Mouse (Mus musculus) ovary, postnatal 10 days (tissue): Measurements from ENCODE around the gene Cpne9.

Experiments used
- DNase-seq: peaks from one replicate; pipeline ENCODE4 v3.0.0; 2022; ENCODE audit warnings: low spot score

The Cpne9 gene

DNA sequence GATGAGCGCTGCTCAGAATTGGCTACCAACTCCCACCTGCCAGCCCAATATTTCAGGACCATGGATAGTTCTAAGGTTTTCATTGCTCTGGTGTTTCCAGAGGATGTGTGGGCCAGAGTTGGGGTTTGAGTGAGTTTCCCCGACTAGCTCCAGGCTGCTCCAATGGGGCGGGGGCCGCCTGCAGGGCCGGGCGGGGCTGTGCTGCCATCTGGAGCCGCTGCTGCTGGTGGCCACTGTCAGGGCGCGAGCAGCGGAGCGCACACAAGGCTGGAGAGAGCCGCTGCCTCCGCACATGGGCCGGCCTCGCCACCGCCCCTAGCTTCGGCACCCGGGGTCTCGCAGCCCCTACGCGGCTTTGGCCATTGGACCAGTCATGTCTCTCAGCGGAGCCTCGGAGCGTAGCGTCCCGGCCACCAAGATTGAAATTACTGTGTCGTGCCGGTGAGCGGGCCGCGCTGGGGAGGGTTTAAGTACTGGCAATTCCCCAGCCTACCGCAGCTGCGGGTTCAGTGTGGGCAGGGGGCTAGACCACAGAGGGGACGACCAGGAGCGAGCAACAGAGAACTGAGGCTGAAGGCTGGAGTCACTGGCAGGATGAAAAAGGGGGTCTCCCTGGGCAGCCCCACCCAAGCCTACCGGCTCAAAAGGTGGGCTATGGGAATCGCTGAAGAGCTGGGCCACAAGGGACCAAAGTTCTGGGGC lies at the start of gene Cpne9:
Gene Cpne9 (plus strand): TSS at position 207 of the 702 bp plus-strand sequence.
- DNase-seq = no peak

DNA sequence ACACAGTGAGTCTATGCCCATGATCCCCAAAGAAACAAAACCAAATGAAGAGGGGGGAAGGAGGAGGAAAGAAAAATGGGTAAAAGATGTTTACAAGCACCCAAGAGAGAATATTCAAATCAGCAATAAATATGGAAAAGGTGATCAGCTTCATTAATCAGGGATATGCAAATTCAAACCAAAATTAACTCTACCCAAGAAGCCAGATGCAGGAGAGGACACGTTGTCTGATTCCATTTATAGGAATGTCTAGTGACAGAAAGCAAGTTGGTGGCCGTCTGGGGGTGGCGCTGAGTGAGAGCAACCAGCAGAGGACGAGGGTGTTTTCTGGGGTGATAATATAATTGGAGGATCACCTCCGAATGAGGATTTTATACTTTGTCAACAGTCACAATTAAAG lies 47.0 kb upstream of the Cpne9 start:
- DNase-seq = no peak

DNA sequence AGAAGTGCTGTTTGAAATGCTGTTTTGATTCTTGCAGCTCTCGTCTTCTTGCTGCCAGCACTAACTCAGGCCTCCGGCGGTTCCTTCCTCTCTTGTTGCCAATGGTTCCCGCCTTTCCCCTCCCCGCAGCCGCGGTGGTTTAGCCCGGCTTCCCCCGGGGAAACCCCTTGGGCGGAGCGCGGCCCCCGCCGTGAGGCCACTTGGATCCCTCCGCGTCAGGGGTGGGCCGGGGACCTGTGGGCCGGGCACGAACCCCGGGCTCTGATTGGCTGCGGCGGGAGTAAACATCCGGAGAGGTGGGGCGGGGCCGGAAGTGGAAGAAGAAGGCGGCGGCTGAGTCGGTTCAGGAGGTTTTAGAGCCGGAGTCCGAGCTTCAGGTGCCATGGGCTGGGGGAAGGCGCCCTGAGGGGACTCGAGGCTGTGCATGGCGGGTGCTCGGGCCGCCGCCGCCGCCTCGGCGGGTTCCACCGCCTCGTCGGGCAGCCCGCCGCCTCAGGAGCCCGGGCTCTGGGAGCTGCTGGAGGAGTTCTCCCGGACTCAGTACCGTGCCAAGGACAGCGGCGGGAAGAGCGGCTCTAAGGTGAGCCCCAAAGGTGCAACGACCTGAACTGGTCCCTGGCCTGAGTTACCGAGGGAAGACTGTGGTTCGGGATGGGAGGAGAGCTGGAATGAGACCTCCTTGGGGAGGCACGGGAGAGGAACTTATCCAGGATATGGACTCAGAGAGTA lies 44.4 kb upstream of the Cpne9 start, which contains the start of gene Mtmr14:
Gene Mtmr14 (plus strand): TSS at position 302 of the 729 bp plus-strand sequence.
- peak; percentile 95 for DNase-seq

DNA sequence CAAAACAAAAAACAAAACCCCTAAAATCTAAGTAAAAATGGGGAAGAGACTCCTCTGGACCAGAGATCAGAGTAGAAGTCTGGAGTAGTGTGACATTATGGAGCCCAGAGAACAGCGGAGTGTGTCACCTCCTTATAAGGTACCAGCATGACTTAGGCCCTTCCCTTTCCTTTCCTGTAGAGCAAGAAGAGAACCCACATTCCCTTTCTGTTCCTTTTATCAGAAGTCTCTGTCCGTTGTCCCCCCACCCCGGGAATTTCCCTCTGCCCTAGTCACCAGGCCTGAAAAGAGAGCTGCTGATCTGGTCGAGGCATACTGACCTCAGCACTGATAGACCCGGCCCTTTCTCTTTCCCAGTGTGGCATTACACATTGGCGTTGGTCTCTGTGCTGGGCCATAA lies 43.7 kb upstream of the Cpne9 start:
- DNase-seq = no peak

DNA sequence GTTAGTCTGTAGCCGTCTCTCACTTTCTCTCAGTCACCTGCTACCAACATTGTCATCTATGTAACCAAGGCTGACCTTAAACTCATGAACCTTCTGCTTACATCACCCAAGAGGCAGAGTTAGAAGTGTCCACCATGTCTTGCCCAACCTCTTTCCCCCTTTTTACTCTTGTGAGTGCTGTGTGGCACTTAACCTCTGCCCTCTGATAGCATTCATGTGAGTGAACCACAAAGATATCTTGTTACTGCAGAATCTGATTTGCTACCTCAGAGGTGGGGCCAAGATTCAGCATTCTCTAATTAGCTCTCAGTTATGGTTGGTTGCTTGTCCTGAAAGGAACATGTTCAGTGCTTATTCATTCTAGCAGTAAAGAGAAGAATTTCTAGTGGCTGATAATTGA lies 39.4 kb upstream of the Cpne9 start:
- DNase-seq = no peak

DNA sequence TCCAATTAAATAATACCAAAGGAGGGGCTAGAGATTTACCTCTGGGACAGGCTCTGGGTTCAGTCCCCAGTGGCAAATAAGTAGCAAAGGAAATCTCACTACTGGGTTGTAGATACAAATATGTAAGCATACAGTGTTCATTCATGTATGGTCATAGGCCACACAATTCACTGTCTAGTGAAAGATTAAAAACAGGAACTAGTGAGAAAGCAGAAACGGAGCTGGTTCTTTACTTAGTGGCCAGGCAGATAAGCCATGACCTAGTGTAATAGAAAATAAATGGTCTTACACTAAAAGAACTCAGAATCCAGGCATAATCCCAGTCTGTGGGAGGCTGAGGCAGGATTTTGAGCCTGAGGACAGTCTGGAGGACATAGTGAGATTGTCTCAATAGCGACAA lies 36.5 kb upstream of the Cpne9 start:
- no peak for DNase-seq

DNA sequence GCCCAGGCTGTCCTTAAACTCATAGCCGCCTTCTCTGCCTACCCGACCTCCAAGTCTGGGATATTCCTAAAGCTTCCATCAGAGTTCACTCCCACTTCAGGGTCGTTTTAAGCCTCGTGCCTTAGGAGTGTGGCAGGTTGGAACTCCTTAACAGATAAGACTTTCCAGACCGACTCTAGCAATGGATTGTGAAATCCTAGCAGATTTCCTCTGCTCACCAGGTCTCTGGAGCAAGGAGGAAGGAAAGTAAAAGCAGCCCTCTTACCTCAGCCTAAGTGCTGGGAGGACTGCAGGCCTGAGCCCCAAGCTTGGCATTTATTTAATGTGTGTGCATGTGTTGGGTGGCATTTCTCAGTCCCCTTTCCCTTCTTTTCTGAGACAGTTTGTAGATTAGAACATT lies 31.3 kb upstream of the Cpne9 start:
- DNase-seq = no peak

DNA sequence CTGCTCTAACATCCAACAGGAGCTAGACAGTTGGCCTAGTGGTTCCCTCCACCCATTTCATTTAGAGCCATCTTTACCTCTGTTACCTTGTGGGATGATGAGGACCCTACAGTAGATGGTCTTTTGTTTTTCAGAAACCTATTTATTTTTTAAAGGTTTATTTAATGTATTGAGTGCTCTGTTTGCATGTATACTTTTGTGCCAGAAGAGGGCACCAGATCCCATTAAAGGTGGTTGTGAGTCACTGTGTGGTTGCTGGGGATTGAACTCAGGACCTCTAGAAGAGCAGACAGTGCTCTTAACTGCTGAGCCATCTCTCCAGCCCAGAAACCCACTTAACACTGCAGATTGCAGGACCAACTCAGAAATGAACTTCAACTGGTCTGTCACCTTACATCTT lies 30.2 kb upstream of the Cpne9 start:
- DNase-seq = no peak

DNA sequence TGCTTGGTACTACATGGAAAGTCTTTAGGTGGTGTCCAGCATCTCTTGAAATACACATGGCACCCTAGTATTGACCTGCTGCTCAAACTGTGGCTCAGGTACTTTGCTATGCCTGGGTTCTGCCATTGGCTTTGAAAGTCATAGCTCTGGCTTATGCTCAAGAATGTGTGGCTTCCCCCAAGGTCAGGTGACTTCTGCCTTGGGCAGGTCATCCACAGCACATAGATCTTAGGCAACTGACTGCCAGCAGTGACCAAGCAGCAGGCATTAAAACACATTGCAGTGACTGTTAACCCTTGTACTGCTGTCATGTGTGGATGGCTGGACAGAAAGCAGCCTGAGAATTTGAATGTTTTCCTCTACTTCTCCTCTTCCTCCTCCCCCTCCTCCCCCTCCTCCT lies 27.2 kb upstream of the Cpne9 start:
- no peak for DNase-seq

DNA sequence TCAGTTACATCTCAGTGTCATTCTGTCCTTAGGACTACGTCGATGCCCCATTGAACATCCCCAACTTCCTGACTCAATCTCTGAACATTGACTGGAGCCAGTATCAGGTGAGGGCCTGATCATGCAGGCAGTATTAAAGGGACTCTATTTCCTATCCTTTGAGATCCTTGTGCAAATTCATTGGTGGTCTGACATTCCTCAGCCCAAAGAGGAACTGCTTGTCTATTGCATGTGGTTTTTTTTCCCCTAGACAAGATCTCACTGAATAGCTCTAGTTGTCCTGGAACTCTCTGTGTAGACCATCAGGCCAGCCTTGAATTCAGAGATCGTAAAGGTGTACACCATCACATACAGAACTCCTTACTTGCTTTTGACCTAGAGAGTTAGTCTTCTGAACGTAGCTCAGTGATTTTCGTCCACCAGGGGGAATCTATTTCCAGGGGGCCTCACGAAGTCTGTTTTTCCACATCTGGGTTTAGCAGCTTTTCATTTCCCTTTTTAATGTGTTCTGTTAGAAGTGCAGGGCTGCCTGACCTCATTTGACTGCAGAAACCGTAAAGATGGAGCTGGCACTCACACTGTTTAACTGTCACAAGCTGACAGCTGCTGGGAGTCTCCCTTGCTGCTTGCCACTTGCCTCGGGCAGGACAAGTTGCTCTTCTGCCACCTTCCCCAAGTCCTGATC lies 20.8 kb upstream of the Cpne9 start:
- no peak for DNase-seq

DNA sequence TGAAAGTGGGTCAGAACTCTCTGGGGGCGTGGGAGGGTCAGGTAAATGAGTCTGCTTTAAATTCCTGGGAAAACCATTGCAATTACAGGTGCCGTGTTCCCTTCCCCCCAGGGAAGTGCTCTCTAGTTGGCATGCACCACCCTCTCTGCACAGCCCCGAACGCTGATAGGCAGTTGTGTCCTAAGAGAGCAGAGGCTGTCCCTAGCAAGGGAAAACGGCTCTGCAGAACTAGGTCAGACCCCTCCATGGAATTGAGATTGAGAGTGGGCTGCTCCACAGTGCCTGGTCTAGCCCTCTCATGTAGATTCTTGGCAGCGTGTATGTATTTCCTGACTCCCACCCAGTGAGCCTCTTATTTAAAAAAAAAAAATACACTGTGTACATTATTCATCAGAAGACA lies 18.6 kb upstream of the Cpne9 start:
- no peak for DNase-seq

DNA sequence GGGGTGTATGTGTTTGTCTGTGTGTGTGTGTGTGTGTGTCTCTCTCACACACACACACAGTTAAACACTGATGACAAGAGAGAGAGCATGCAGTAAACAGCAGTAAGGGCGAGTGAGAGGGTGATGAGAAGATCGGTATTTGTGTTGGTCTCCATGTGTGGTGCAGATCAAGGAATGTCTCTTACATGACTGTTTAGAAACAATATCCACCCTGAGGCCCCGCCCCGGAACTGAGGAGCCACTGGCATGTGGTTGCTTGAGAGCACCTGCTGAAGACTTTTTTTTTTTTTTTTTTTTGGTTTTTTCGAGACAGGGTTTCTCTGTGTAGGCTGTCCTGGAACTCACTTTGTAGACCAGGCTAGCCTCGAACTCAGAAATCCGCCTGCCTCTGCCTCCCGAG lies 17.7 kb upstream of the Cpne9 start:
- no peak for DNase-seq

DNA sequence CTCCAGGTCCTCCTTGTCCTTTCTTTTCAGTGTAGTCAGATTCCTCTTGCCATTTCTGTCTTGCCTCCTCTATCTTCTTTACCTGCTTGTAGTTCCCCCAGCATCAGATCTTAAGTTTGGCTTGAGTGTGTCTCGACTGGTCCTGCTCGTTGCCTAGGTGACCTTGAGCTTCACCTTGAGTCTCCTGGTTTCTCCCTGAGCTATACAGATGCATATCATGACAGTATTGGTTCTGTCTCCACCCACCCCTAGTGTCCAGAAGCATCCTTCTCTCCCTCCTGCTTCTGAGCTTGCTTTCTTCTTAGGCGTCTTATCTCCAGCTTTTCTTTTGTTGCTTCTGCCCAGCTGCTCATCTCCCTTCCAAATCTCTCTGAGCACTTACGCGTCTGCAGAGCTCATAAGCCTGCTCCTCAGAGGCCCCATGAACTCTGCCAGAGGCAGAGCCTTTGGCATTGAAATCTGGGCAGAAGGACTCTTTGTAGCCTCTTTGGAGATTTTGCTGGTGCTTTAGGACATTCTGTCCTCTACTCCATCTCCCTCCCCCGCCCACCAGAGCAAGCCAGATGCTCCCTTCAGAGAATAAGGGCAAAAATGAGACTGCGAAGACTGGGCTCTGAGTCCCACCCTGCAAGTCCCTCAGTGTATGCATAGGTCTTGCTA lies 15.0 kb upstream of the Cpne9 start:
- DNase-seq = no peak

DNA sequence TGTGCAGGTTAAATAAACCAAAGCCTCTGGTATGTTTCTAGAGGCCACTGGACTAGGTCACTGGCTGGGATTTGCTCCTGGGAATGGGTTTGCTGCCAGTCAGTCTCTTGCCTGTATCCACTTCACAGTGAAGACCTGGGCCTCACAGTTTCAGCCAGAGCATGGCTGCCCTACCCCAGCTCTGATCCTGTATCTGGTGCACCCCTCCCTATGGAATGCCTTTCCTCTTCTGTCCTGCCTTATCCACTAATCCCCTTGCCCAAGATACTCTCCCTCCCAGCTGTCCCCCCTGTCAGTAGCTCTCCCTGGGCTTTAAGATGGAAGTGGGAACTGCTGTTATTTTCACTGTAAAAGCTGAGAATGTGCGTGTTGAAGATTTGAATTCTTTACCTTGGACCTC lies 14.1 kb upstream of the Cpne9 start:
- no peak for DNase-seq

DNA sequence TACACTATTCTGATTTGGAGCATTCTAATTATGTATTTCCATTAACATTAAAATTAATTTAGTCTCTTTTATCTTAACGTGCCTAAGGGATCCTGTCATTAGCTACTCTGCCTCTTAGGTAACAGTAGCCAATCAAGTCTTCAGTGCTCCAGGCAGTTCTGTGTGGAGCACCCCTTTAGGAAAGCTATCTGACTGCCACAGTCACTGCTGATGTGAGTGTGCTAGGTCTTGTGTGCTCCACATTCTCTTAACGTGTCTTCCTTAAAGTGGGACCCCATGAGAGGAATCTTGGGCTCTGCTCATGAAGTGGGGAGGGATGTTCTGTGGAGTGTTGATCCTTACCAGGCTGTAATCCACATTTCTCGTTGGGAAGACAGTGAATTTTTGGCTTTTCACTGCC lies 9.7 kb upstream of the Cpne9 start:
- no peak for DNase-seq

DNA sequence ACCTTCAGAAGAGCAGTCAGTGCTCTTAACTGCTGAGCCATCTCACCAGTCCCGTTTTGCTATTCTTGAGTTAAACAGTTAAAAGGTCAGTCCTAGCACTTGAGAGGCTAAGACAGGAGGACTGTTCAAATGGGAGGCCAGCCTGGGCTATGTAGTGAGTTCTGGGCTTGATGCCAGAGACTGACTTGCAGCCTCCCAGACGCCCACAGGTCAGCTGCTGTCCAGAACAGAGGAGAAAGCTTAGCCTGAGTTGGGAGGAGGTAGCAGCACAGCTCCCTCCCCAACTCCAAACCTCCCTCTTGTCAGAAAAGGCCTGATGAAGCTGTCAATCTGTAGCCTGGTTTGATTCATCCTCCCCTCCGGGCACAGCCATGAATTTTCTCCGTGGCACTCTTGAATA lies 5.3 kb upstream of the Cpne9 start:
- no peak for DNase-seq

DNA sequence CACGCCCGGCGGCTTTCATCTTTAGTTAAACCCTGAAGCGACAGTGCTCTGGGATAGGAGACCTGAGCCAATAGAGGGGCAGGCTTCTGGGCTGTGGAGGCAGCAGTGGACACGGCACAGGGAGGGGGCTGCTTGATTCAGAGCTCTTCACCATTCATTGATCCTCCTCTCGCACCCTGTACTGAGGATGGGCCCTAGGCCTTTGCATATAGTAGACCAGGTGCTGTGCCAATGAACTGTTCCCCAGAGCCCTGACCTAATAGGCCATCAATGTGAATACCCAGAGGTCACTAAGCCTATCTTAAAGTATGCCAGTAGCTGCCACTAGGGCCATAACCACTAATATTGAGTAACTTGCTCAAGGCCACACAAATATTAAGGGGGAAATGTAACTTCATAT lies 431 bp upstream of the Cpne9 start:
- no peak for DNase-seq

DNA sequence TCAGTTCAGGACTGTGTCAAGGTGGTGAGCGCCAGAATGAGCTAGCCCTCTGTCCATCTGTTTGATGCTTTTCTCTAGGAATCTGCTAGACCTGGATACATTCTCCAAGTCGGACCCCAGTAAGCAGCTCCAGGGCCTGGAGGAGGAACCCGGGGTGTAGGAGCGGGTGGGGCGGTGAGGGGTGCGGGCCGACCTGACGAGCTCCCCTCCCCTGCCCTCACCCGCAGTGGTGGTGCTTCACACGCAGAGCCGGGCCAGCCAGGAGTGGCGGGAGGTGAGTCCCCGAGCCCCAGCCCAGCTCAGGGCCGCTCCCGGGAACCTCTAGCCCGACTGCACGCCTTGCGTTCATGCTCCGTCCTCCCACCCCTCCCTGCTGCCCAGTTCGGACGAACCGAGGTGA lies 862 bp downstream of the Cpne9 start:
- no peak for DNase-seq

DNA sequence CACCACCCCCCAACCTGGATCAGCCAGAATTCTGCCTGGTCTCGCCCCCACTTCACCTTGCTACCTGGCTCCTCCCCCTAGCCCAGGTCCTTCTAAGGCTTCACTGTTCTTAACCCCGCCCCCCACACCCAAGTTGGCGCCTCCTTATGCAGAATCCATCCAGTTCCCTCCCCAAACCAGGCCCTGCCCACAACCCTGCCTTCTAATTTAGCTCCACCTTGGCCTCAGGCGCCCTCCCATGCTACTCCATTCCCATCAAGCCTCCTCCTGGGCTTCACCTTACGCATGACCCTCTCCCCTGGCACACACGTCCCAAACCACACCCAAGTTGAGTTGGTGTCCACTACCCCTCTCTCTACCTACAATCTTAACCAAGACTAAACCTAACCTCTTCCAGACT lies 1.4 kb downstream of the Cpne9 start:
- DNase-seq = no peak

DNA sequence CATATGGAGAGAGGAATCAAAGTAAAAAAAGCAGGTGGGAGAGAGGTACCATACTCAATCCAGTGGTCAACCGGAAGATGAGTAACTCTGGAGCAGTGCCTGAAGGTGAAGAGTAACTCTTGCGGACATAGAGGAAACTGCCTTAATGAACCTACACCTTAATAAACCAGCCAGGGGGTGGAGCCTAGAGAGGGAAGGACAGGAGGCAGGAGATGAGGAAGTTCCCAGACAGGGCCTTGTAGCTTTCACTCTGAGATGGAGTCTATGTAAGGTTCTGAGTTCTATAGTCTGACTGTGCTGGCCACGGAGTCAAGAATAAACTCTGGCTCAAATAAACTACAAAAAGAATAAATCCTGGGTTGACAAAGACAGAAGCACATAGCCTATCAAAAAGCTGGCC lies 2.8 kb downstream of the Cpne9 start:
- no peak for DNase-seq

DNA sequence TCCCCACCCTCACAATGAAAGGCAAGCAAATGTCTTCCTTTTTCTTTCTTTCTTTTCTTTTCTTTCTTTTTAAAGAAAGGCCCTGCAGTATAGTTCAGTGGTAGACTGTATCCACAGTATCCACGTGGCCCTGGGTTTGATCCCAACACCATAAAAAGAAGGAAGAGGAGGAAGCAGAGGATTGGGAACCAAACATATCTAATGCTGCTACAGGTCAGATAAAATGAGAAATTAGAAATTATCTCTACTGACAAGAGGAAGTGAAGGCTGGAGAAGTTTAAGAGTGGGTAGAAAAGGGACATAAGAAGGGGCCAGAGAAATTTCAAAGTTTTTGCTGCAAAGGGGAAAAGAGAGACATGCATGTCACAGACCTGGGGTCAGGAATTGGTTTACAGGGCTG lies 4.2 kb downstream of the Cpne9 start:
- no peak for DNase-seq

DNA sequence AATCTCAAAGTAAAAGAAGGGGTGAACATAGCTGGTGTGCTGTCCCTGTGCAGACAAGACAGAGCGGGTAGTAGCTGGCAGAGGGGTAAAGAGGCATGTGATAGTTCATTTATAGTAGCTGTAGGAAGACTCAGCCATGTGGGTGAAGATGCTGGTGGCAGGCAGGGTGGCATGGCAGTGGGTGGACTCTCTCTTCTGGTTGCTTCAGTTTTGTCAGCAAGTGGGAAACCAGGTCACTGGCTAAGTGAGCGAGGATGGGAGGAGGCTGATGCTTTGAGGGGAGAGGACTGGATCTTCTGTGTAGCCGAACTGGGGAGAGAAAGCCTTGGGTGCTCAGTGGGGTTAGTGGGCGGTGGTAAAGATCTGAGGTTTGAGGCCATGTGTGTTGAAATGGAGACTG lies 5.1 kb downstream of the Cpne9 start:
- DNase-seq = no peak

DNA sequence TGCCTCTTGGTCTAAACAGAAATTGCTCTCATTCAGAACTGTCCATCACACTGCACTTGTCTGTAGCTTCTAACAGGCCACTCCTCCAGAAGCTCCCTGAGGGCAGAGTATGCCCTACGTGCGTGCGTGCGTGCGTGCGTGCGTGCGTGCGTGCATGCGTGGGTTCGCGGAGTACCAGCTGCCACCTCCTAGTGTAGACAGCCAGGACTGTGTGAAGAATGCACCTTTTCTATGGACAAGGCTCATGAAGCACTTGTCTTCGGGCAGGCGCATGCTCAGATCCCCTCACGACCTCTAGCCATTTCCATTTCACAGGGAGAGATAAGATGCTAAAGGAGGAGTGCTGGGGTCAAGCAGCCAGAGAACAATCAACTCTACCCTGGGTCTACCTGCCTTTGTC lies 7.2 kb downstream of the Cpne9 start:
- DNase-seq = no peak
